16 mouse cellular contexts compared by ENCODE assay signal in the genomic region with DNA sequence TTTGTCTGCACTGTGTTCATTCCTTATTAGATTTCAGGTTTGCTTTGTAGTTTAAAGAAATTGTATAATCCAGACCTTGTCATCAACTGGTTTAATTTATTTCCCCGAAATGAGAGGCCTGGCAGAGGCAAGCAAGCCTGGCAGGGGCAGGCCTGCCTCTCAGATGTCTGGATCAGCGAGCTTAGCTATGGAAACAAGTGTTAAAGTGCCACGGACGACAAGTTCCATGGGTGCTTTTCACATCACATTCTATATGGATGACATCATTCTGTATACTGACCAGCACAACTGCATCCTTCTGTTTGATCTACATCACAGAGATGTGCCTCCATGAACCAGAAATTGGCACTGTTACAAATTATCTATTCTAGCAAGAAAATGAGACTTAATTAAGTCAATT.
DNase-seq lines count a peak whose midpoint lies in the region; ATAC-seq lines count a peak whose summit lies in the region.
"Had no signal": no experiment of that assay in that cellular context is flagged by ENCODE, and none has a peak within 500 bp of the region (broad histone marks: within the 10 kb centered on the region; RNA-seq: fewer than 3 reads in every experiment).

No protein-coding gene starts in this region.

- 9% methylated on average over 4 of the region's 4 CpGs for WGBS in forebrain, embryonic 14.5 days
- WGBS in forebrain, embryonic 12.5 days, result 29% methylated on average over 4 of the region's 4 CpGs
- 35% methylated on average over 4 of the region's 4 CpGs for WGBS in limb, embryonic 11.5 days
- WGBS in limb, embryonic 10.5 days, result 59% methylated on average over 4 of the region's 4 CpGs
- WGBS in midbrain, embryonic 15.5 days, result 27% methylated on average over 4 of the region's 4 CpGs

- no peak overlapping the region for H3K27ac ChIP-seq in forebrain, embryonic 14.5 days (ENCODE audit: low read depth, low read length)
- H3K27ac ChIP-seq in forebrain, embryonic 12.5 days, result no peak overlapping the region
- no peak overlapping the region for H3K27ac ChIP-seq in limb, embryonic 11.5 days (replicated peaks; ENCODE audit: low read depth, low read length)
- H3K27ac ChIP-seq in limb, embryonic 10.5 days, result no peak overlapping the region
- H3K27ac ChIP-seq in midbrain, embryonic 15.5 days, result no peak overlapping the region
- H3K27ac ChIP-seq: liver, embryonic 15.5 days; neural tube, embryonic 12.5 days had no signal

- H3K4me1 ChIP-seq in forebrain, embryonic 14.5 days (ENCODE audit: control insufficient read depth, insufficient read depth, low read length), result no peaks in the 10 kb centered on the region
- peaks cover 3% of the 10 kb centered on the region; the same call in 1 of the 2 replicates for H3K4me1 ChIP-seq in forebrain, embryonic 12.5 days
- no peaks in the 10 kb centered on the region; the same call in 1 of the 2 replicates for H3K4me1 ChIP-seq in limb, embryonic 11.5 days (ENCODE audit: control insufficient read depth, insufficient read depth, low read length)
- peaks cover 6% of the 10 kb centered on the region; the same call in 1 of the 2 replicates for H3K4me1 ChIP-seq in limb, embryonic 10.5 days
- H3K4me1 ChIP-seq in midbrain, embryonic 15.5 days, result no peaks in the 10 kb centered on the region
- H3K4me1 ChIP-seq: liver, embryonic 15.5 days; neural tube, embryonic 12.5 days had no signal

- no peak overlapping the region for H3K9ac ChIP-seq in forebrain, embryonic 14.5 days (ENCODE audit: low read length)
- H3K9ac ChIP-seq in forebrain, embryonic 12.5 days, result no peak overlapping the region
- H3K9ac ChIP-seq in limb, embryonic 11.5 days (ENCODE audit: low read length), result no peak overlapping the region
- H3K9ac ChIP-seq in midbrain, embryonic 15.5 days, result no peak overlapping the region
- H3K9ac ChIP-seq: liver, embryonic 15.5 days; neural tube, embryonic 12.5 days had no signal

- no peaks in the 10 kb centered on the region for H3K27me3 ChIP-seq in forebrain, embryonic 14.5 days (replicated peaks; ENCODE audit: control insufficient read depth, insufficient read depth, low read length)
- H3K27me3 ChIP-seq in forebrain, embryonic 12.5 days, result peaks cover 16% of the 10 kb centered on the region
- no peaks in the 10 kb centered on the region for H3K27me3 ChIP-seq in limb, embryonic 11.5 days (ENCODE audit: control insufficient read depth, insufficient read depth, low read length)
- no peaks in the 10 kb centered on the region for H3K27me3 ChIP-seq in limb, embryonic 10.5 days (ENCODE audit: low read depth, poor library complexity, severe bottlenecking)
- H3K27me3 ChIP-seq in midbrain, embryonic 15.5 days (replicated peaks), result no peaks in the 10 kb centered on the region
- H3K27me3 ChIP-seq: liver, embryonic 15.5 days; neural tube, embryonic 12.5 days had no signal

- no peak overlapping the region for H3K4me3 ChIP-seq in forebrain, embryonic 14.5 days (ENCODE audit: low read depth, low read length)
- H3K4me3 ChIP-seq in forebrain, embryonic 12.5 days (replicated peaks), result no peak overlapping the region
- H3K4me3 ChIP-seq in limb, embryonic 11.5 days (ENCODE audit: low read depth, low read length), result no peak overlapping the region
- no peak overlapping the region for H3K4me3 ChIP-seq in limb, embryonic 10.5 days
- no peak overlapping the region for H3K4me3 ChIP-seq in midbrain, embryonic 15.5 days
- H3K4me3 ChIP-seq: liver, embryonic 15.5 days; neural tube, embryonic 12.5 days had no signal

- no peaks in the 10 kb centered on the region for H3K9me3 ChIP-seq in forebrain, embryonic 14.5 days (replicated peaks; ENCODE audit: control insufficient read depth, low read length)
- H3K9me3 ChIP-seq in forebrain, embryonic 12.5 days, result no peaks in the 10 kb centered on the region
- H3K9me3 ChIP-seq in limb, embryonic 11.5 days (ENCODE audit: control insufficient read depth, low read length), result no peaks in the 10 kb centered on the region
- H3K9me3 ChIP-seq in limb, embryonic 10.5 days (replicated peaks), result no peaks in the 10 kb centered on the region
- H3K9me3 ChIP-seq in midbrain, embryonic 15.5 days, result no peaks in the 10 kb centered on the region
- H3K9me3 ChIP-seq: liver, embryonic 15.5 days; neural tube, embryonic 12.5 days had no signal

- no peaks in the 10 kb centered on the region for H3K36me3 ChIP-seq in forebrain, embryonic 14.5 days (ENCODE audit: control insufficient read depth, insufficient read depth, low read length)
- H3K36me3 ChIP-seq in forebrain, embryonic 12.5 days (replicated peaks), result no peaks in the 10 kb centered on the region
- no peaks in the 10 kb centered on the region for H3K36me3 ChIP-seq in limb, embryonic 11.5 days (ENCODE audit: control insufficient read depth, insufficient read depth, low read length)
- no peaks in the 10 kb centered on the region for H3K36me3 ChIP-seq in limb, embryonic 10.5 days
- H3K36me3 ChIP-seq in midbrain, embryonic 15.5 days (replicated peaks), result no peaks in the 10 kb centered on the region
- H3K36me3 ChIP-seq: liver, embryonic 15.5 days; neural tube, embryonic 12.5 days had no signal

- DNase-seq in forebrain, embryonic 14.5 days (ENCODE audit: low spot score), result peak; percentile 41
- DNase-seq in limb, embryonic 11.5 days (ENCODE audit: low spot score), result no peak
- DNase-seq in limb, embryonic 10.5 days (ENCODE audit: low spot score), result no peak
- DNase-seq in gastrocnemius, postnatal 10 days, result peak; percentile 12
- DNase-seq in right cerebral cortex, postnatal 36 days (ENCODE audit: low spot score in 2 of 2), result no peak
- DNase-seq: cerebellum, adult 8-10 months; kidney, postnatal 10 days; thymus, postnatal 36 days had no signal

- peak; percentile 48 for ATAC-seq in forebrain, embryonic 14.5 days
- ATAC-seq in forebrain, embryonic 12.5 days (ENCODE audit: low FRiP score), result no peak
- peak; percentile 73; the same call in 1 of the 2 replicates for ATAC-seq in limb, embryonic 11.5 days (ENCODE audit: insufficient number of reproducible peaks, low FRiP score, low TSS enrichment, low read depth)
- ATAC-seq in midbrain, embryonic 15.5 days (replicated peaks), result no peak
- ATAC-seq: hindbrain, embryonic 16.5 days; intestine, postnatal 0 days; lung, postnatal 0 days had no signal

- H3K4me2 ChIP-seq in forebrain, embryonic 14.5 days (ENCODE audit: low read length), result no peak overlapping the region
- H3K4me2 ChIP-seq in forebrain, embryonic 12.5 days, result no peak overlapping the region
- H3K4me2 ChIP-seq in limb, embryonic 11.5 days (ENCODE audit: low read depth, severe bottlenecking), result no peak overlapping the region
- H3K4me2 ChIP-seq in midbrain, embryonic 15.5 days, result no peak overlapping the region
- H3K4me2 ChIP-seq: heart, embryonic 11.5 days; liver, embryonic 15.5 days; neural tube, embryonic 12.5 days had no signal

Comparison
In these comparisons a context has a peak if more than half of its experiments do, and no peak if none do; other contexts are left out.
1. ATAC-seq: peak in forebrain, embryonic 14.5 days (single experiment) and limb, embryonic 11.5 days (single experiment); none in forebrain, embryonic 12.5 days (single experiment) and midbrain, embryonic 15.5 days (single experiment).
2. DNase-seq: peak in forebrain, embryonic 14.5 days (single experiment) and gastrocnemius, postnatal 10 days (single experiment); none in limb, embryonic 11.5 days (single experiment), limb, embryonic 10.5 days (single experiment) and right cerebral cortex, postnatal 36 days (0 of 2).